Mouse (Mus musculus) E14TG2a.4 (cell line): ENCODE results near the gene Doc2b.

Source experiments
- CTCF ChIP-seq: conservative IDR thresholded peaks from 2 replicates; pipeline ENCODE4 v1.5.1; 2014; ENCODE audit warnings: low read length
- NANOG ChIP-seq: IDR thresholded peaks from 2 replicates; pipeline ENCODE4 v1.6.1; 2014; ENCODE audit warnings: borderline replicate concordance, low read length, mixed read lengths

GRCm38 (mm10) chr11:75783799-75784198 lies 12.1 kb downstream of the Doc2b start:
- TF ChIP-seq CTCF (no peak), NANOG (no peak)
